Mouse (Mus musculus) heart, adult 11 months (tissue): ENCODE measurements around the gene Stap2.

Experiments
- DNase-seq: peaks from one replicate; pipeline ENCODE4 v3.0.0; 2022

Gene Stap2

GRCm38 (mm10) chr17:56003000-56003399 is 2.4 kb downstream of the Stap2 start:
- no peak for DNase-seq

- peak; percentile 88 for DNase-seq
Observed at GRCm38 (mm10) chr17:55999794-56000499, 5.4 kb downstream of the Stap2 start.

GRCm38 (mm10) chr17:55996007-55996406 is 9.4 kb downstream of the Stap2 start:
- peak; percentile 94 for DNase-seq

GRCm38 (mm10) chr17:55990278-55990898 is 15.0 kb downstream of the Stap2 start:
- no peak for DNase-seq

GRCm38 (mm10) chr17:55986030-55986961 is 19.1 kb downstream of the Stap2 start, which contains the start of gene Fsd1:
TSS of gene Fsd1 (plus strand) at chr17:55986509.
- no peak for DNase-seq

- no peak for DNase-seq
Observed at GRCm38 (mm10) chr17:55977301-55977700, 28.1 kb downstream of the Stap2 start.

- DNase-seq = peak; percentile 92
Observed at GRCm38 (mm10) chr17:55976255-55976862, 29.0 kb downstream of the Stap2 start.

- peak; percentile 89 for DNase-seq
Observed at GRCm38 (mm10) chr17:55971453-55971852, 33.9 kb downstream of the Stap2 start.

- peak; percentile 90 for DNase-seq
Observed at GRCm38 (mm10) chr17:55969966-55970891, 35.2 kb downstream of the Stap2 start, which contains the start of gene Shd. TSS of gene Shd (plus strand) at chr17:55970467.

- DNase-seq = no peak
Observed at GRCm38 (mm10) chr17:55969560-55969959, 35.8 kb downstream of the Stap2 start.

- peak; percentile 95 for DNase-seq
Observed at GRCm38 (mm10) chr17:55968210-55968609, 37.2 kb downstream of the Stap2 start.

- DNase-seq = peak; percentile 89
Observed at GRCm38 (mm10) chr17:55967186-55967585, 38.2 kb downstream of the Stap2 start.

GRCm38 (mm10) chr17:55964996-55965395 is 40.4 kb downstream of the Stap2 start:
- peak; percentile 82 for DNase-seq

- peak; percentile 90 for DNase-seq
Observed at GRCm38 (mm10) chr17:55964496-55964895, 40.9 kb downstream of the Stap2 start.

- peak; percentile 87 for DNase-seq
Observed at GRCm38 (mm10) chr17:55963171-55963570, 42.2 kb downstream of the Stap2 start.

GRCm38 (mm10) chr17:55961631-55962030 is 43.8 kb downstream of the Stap2 start:
- DNase-seq = peak; percentile 91

GRCm38 (mm10) chr17:55960791-55961190 is 44.6 kb downstream of the Stap2 start:
- peak; percentile 87 for DNase-seq

GRCm38 (mm10) chr17:55959946-55960740 is 45.2 kb downstream of the Stap2 start:
- DNase-seq = peak; percentile 93

GRCm38 (mm10) chr17:55958918-55959728 is 46.3 kb downstream of the Stap2 start, which contains the start of gene Yju2:
TSS of gene Yju2 (plus strand) at chr17:55959099.
- peak; percentile 100 for DNase-seq

- no peak for DNase-seq
Observed at GRCm38 (mm10) chr17:55958584-55958886, 46.8 kb downstream of the Stap2 start.
